Mouse (Mus musculus): ENCODE data around the gene Ndufs4. TPM values are rescaled to one million over a fixed set of nuclear protein-coding genes. Genes with fewer than 3 reads are reported as not detected.

The Ndufs4 gene
- polyA plus RNA-seq, 1 experiment from 2014 or later = 406 TPM

GRCm38 (mm10) chr13:114271410-114272105 lies 116.5 kb downstream of the Ndufs4 start:
- Histone ChIP-seq H3K4me2 (ENCODE audit: low read length) (no peak overlapping the region), H3K4me1 (ENCODE audit: control insufficient read depth, insufficient read depth, low read length) (no peaks in the 10 kb centered on the region), H3K27me3 (replicated peaks; ENCODE audit: control insufficient read depth, insufficient read depth, low read length) (no peaks in the 10 kb centered on the region), H3K36me3 (ENCODE audit: control insufficient read depth, insufficient read depth, low read length) (no peaks in the 10 kb centered on the region), H3K27ac (ENCODE audit: low read depth, low read length) (no peak overlapping the region), H3K4me3 (ENCODE audit: low read depth, low read length) (no peak overlapping the region), H3K9me3 (replicated peaks; ENCODE audit: control insufficient read depth, low read length) (no peaks in the 10 kb centered on the region), H3K9ac (ENCODE audit: low read length) (no peak overlapping the region)
- WGBS = 92% methylated on average over 16 of the region's 16 CpGs
- no peak for ATAC-seq
- DNase-seq (ENCODE audit: low spot score) = no peak

GRCm38 (mm10) chr13:114267741-114268140 lies 120.3 kb downstream of the Ndufs4 start:
- ATAC-seq = no peak
- Histone ChIP-seq H3K4me1 (ENCODE audit: control insufficient read depth, insufficient read depth, low read length) (no peaks in the 10 kb centered on the region), H3K27ac (ENCODE audit: low read depth, low read length) (no peak overlapping the region), H3K36me3 (ENCODE audit: control insufficient read depth, insufficient read depth, low read length) (no peaks in the 10 kb centered on the region), H3K9ac (ENCODE audit: low read length) (no peak overlapping the region), H3K4me3 (ENCODE audit: low read depth, low read length) (no peak overlapping the region), H3K27me3 (replicated peaks; ENCODE audit: control insufficient read depth, insufficient read depth, low read length) (no peaks in the 10 kb centered on the region), H3K9me3 (replicated peaks; ENCODE audit: control insufficient read depth, low read length) (no peaks in the 10 kb centered on the region), H3K4me2 (ENCODE audit: low read length) (no peak overlapping the region)
- WGBS = 96% methylated on average over 9 of the region's 9 CpGs
- DNase-seq (ENCODE audit: low spot score) = no peak

GRCm38 (mm10) chr13:114260486-114261205 lies 127.4 kb downstream of the Ndufs4 start:
- Histone ChIP-seq H3K36me3 (ENCODE audit: control insufficient read depth, insufficient read depth, low read length) (no peaks in the 10 kb centered on the region), H3K27me3 (replicated peaks; ENCODE audit: control insufficient read depth, insufficient read depth, low read length) (no peaks in the 10 kb centered on the region), H3K4me3 (ENCODE audit: low read depth, low read length) (no peak overlapping the region), H3K4me2 (ENCODE audit: low read length) (no peak overlapping the region), H3K9ac (ENCODE audit: low read length) (no peak overlapping the region), H3K27ac (ENCODE audit: low read depth, low read length) (no peak overlapping the region), H3K9me3 (replicated peaks; ENCODE audit: control insufficient read depth, low read length) (no peaks in the 10 kb centered on the region), H3K4me1 (ENCODE audit: control insufficient read depth, insufficient read depth, low read length) (no peaks in the 10 kb centered on the region)
- no peak for DNase-seq (ENCODE audit: low spot score)
- 66% methylated on average over 7 of the region's 7 CpGs for WGBS
- ATAC-seq = no peak

GRCm38 (mm10) chr13:114254697-114255096 lies 133.4 kb downstream of the Ndufs4 start:
- no peak for ATAC-seq
- 90% methylated on average over 10 of the region's 10 CpGs for whole genome bisulfite sequencing
- H3K36me3 ChIP-seq (ENCODE audit: control insufficient read depth, insufficient read depth, low read length) = no peaks in the 10 kb centered on the region

More at GRCm38 (mm10) chr13:114254697-114255096, 133.4 kb downstream of the Ndufs4 start:
- H3K27ac ChIP-seq (ENCODE audit: low read depth, low read length) = no peak overlapping the region
- H3K4me2 ChIP-seq (ENCODE audit: low read length) = no peak overlapping the region
- H3K4me3 ChIP-seq (ENCODE audit: low read depth, low read length) = no peak overlapping the region
- H3K4me1 ChIP-seq (ENCODE audit: control insufficient read depth, insufficient read depth, low read length) = no peaks in the 10 kb centered on the region
- no peak overlapping the region for H3K9ac ChIP-seq (ENCODE audit: low read length)
- H3K27me3 ChIP-seq (replicated peaks; ENCODE audit: control insufficient read depth, insufficient read depth, low read length) = no peaks in the 10 kb centered on the region
- H3K9me3 ChIP-seq (replicated peaks; ENCODE audit: control insufficient read depth, low read length) = no peaks in the 10 kb centered on the region
- DNase-seq (ENCODE audit: low spot score) = no peak

Other genes starting within 250 kb of the Ndufs4 start
- gene Fst, start 70.7 kb upstream of the Ndufs4 start, polyA plus RNA-seq (2014; fragmentation: Nextera tagmentation; extraction: Ambion mirVana) = 6.0 and 9.2 TPM in 2 replicates